Mouse (Mus musculus): Measurements from ENCODE around the gene Cd59b. TPM values are rescaled to one million over a fixed set of nuclear protein-coding genes. Genes with fewer than 3 reads are reported as not detected.
"Not testable (repeated sequence)": the region's sequence is repeated elsewhere in the genome, so short reads cannot be mapped to it uniquely, and the experiment has no call there.

Gene Cd59b
- polyA plus RNA-seq, 1 experiment = 0.31 TPM

DNA sequence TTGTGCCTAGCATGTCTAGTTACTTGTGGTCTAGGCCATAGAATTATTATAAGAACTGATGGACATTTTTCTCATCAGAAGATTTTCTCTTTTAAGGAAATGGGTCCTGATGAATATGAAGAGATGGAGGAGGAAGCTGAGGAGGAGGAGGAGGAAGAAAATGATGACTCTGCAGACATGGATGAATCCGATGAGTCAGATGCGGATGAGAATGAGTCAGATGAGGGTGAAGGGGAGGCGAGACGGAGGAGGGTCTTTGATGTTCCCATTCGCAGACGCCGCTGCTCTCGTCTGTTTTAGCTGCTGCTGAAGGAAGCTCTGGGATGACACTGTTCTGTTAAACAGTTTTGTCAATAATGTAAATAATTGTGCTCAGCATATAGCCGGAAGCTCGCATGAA lies 9.9 kb upstream of the Cd59b start:
- Histone ChIP-seq H3K4me3 (replicated peaks) (no peak overlapping the region), H3K36me3 (ENCODE audit: control insufficient read depth) (peaks cover 93% of the 10 kb centered on the region)
- TF ChIP-seq TAL1 (IDR thresholded peaks at IDR 0.05; ENCODE audit: low read length) = no peak
- TF ChIP-seq GATA1 (IDR thresholded peaks at IDR 0.05; ENCODE audit: low read length) = no peak

DNA sequence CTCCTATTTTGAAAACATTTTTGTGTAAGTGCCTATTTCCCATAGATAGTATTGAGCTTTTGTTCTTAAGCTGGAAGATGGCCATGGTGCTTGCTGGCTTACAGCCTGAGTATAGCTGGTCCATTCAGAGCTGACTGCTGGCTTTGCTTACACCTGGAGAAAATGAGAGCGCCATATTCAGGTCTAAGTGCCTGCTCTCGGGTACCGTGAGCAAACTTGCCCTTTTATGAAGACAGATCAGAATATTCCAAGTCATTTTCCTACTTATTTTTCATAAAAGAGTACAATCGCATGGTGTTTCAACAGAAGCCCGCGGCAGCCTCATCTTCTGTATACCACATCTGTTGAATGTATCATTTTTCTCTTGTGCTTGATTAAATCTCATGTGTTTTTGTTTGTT lies 8.7 kb upstream of the Cd59b start:
- H3K36me3 ChIP-seq (ENCODE audit: control insufficient read depth) = peaks cover 81% of the 10 kb centered on the region
- H3K4me1 ChIP-seq (ENCODE audit: control insufficient read depth) = peaks cover 20% of the 10 kb centered on the region
- TF ChIP-seq GATA1 (IDR thresholded peaks at IDR 0.05; ENCODE audit: low read length) (no peak), TAL1 (IDR thresholded peaks at IDR 0.05; ENCODE audit: low read length) (no peak)

More for the DNA sequence above, 9.9 kb upstream of the Cd59b start:
- peaks cover 5% of the 10 kb centered on the region for H3K9me3 ChIP-seq (ENCODE audit: control insufficient read depth, low read length)
- no peaks in the 10 kb centered on the region for H3K27me3 ChIP-seq (ENCODE audit: control insufficient read depth)
- peaks cover 13% of the 10 kb centered on the region for H3K4me1 ChIP-seq (ENCODE audit: control insufficient read depth)

DNA sequence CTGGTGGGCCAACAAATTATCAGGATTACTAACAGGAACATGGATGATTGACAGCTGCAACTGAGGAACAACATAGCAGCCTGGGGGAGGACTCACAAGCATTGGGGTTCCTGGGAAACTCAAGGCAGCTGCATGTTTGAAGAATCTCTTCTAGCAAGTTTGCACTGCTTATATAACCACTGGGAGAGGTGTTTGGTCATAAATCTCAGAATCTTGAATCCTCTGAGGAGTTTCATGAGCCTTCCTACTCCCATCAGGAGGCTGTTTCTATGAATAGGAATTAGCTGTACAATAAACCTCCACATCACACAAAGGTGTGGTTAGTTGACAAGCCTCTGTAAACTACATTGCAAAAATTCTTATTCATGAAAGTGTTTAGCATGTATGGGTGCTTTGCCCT lies 7.0 kb upstream of the Cd59b start:
- H3K4me3 ChIP-seq (replicated peaks) = no peak overlapping the region
- H3K4me1 ChIP-seq (ENCODE audit: control insufficient read depth) = peaks cover 36% of the 10 kb centered on the region
- no peaks in the 10 kb centered on the region for H3K27me3 ChIP-seq (ENCODE audit: control insufficient read depth)
- TF ChIP-seq TAL1 (IDR thresholded peaks at IDR 0.05; ENCODE audit: low read length) (no peak), GATA1 (IDR thresholded peaks at IDR 0.05; ENCODE audit: low read length) (no peak)
- H3K36me3 ChIP-seq (ENCODE audit: control insufficient read depth) = peaks cover 67% of the 10 kb centered on the region
- peaks cover 5% of the 10 kb centered on the region for H3K9me3 ChIP-seq (ENCODE audit: control insufficient read depth, low read length)

More for the DNA sequence above, 8.7 kb upstream of the Cd59b start:
- Histone ChIP-seq H3K9me3 (ENCODE audit: control insufficient read depth, low read length) (peaks cover 5% of the 10 kb centered on the region), H3K27me3 (ENCODE audit: control insufficient read depth) (no peaks in the 10 kb centered on the region), H3K4me3 (replicated peaks) (no peak overlapping the region)

DNA sequence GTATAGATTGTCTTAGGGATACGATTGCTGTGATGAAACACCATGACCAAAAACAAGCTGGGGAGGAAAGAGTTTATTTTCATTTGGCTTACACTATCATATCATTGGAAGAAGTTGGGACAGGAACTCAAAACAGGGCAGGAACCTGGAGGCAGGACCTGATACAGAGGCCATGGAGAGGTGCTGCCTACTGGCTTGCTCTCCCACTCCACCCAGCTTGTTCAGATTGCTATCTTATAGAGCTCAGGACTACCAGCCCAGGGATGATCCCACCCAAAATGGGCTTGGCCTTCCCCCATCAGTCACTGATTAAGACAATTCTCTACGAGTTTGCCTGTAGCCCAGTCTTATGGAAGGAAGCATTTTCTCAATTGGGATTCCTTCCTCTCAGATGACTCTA lies 5.5 kb upstream of the Cd59b start:
- TF ChIP-seq TAL1 (IDR thresholded peaks at IDR 0.05; ENCODE audit: low read length) = no peak
- TF ChIP-seq GATA1 (IDR thresholded peaks at IDR 0.05; ENCODE audit: low read length) = no peak

DNA sequence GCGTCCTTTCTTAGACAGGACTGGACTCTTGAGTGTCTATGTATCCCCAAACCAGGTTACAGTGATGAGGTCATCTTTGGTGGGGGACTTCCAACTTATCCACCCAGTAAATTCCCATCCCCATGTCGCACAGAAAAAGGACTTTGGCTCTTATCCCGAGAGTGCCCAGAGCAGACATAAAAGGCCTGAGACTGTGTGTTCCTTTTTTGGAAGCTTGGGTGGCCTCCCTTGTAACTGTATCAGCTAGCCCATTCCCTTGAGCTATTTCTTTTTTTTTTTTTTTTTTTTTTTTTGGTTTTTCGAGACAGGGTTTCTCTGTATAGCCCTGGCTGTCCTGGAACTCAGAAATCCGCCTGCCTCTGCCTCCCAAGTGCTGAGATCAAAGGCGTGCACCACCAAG lies 4.1 kb upstream of the Cd59b start, which contains the start of gene Gm10912:
Gm10912 (plus strand) TSS at position 301 of the 400 bp plus-strand sequence.
- H3K4me3 ChIP-seq (replicated peaks); H3K27me3 ChIP-seq (ENCODE audit: control insufficient read depth); H3K9me3 ChIP-seq (ENCODE audit: control insufficient read depth, low read length): not testable (repeated sequence)
- Histone ChIP-seq H3K4me1 (ENCODE audit: control insufficient read depth) (peaks cover 59% of the 10 kb centered on the region), H3K36me3 (ENCODE audit: control insufficient read depth) (peaks cover 43% of the 10 kb centered on the region)

More for the DNA sequence above, 5.5 kb upstream of the Cd59b start:
- Histone ChIP-seq H3K4me1 (ENCODE audit: control insufficient read depth) (peaks cover 46% of the 10 kb centered on the region), H3K9me3 (ENCODE audit: control insufficient read depth, low read length) (peaks cover 5% of the 10 kb centered on the region), H3K27me3 (ENCODE audit: control insufficient read depth) (no peaks in the 10 kb centered on the region), H3K4me3 (replicated peaks) (no peak overlapping the region), H3K36me3 (ENCODE audit: control insufficient read depth) (peaks cover 56% of the 10 kb centered on the region)

DNA sequence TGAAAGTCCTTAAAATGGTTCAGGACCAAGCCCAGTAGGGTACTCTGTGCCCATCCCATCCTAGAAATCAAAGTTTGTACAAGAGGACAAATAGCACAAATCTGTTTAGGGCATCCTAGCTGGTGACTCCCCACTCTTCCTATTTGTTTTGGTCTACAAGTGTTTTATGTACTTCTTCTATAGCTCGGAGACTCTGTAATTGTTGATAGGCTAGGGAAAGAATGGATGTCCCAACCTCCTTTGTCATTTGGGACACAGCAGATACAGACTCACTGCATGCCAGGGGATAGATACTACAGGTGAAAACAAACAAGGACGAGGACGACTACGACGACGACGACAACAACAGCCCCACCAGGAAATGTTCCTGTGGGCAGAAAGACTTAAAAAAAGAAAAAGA lies 1.2 kb upstream of the Cd59b start, which contains the start of gene Gm10799:
Gm10799 (minus strand) TSS at position 101 of the 400 bp plus-strand sequence.
- H3K9me3 ChIP-seq (ENCODE audit: control insufficient read depth, low read length) = peaks cover 13% of the 10 kb centered on the region
- H3K27me3 ChIP-seq (ENCODE audit: control insufficient read depth); H3K4me3 ChIP-seq (replicated peaks): not testable (repeated sequence)
- H3K4me1 ChIP-seq (ENCODE audit: control insufficient read depth) = peaks cover 63% of the 10 kb centered on the region
- H3K36me3 ChIP-seq (ENCODE audit: control insufficient read depth) = peaks cover 24% of the 10 kb centered on the region

DNA sequence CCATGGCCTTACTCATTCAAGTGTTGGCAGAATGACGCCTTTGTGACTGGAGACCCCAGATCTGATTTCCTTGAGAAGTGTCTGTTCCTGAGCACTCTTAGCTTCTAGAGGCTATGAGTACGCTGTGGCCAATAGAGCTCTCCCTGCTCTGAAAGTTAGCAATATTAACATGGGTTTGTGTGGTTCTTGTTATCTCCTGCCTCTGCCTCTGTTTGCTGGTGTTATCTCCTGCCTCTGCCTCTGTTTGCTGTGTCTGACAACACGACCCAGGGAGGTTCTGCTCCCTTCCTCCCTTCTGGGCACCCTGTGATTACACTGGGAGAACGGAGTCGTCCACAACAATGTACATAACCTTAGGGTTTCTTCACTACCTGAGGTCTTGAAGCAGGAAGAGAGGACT lies 8.6 kb downstream of the Cd59b start:
- Histone ChIP-seq H3K36me3 (ENCODE audit: control insufficient read depth) (peaks cover 17% of the 10 kb centered on the region), H3K4me1 (ENCODE audit: control insufficient read depth) (peaks cover 51% of the 10 kb centered on the region), H3K4me3 (replicated peaks) (peak overlapping the region; percentile 36)
- peak; percentile 82 for TF ChIP-seq GATA1 (IDR thresholded peaks at IDR 0.05; ENCODE audit: low read length)
- TF ChIP-seq TAL1 (IDR thresholded peaks at IDR 0.05; ENCODE audit: low read length) = peak; percentile 55
- H3K9me3 ChIP-seq (ENCODE audit: control insufficient read depth, low read length); H3K27me3 ChIP-seq (ENCODE audit: control insufficient read depth): not testable (repeated sequence)

DNA sequence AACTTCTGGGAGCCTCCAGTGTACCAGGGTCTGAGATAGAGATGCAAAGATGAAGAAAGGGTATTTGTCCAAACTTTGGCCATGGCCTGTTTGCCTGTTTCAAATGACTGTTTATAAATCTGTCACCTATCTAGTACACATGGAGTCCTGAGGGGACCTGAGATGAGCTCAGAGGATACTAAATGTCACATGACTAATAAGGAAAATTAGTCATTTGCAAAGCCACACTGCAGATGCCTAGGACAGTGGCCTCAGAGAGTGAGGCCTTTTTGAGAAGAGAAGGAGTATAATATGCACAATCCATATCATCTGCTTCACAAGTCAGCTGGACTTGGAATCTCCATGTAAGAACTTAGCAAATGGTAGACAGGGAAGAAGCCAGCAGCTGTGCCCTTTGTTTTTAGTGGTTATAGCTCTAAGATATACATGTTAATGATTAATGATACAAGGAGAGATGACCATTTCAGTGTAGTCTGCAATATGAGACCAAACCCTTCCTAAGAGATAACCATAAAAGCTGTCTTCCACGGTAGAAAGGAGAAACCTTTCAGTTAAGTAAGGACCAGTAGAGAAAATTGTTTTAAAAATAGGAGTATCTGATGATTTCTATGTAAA lies 11.9 kb downstream of the Cd59b start:
- peaks cover 23% of the 10 kb centered on the region for H3K36me3 ChIP-seq (ENCODE audit: control insufficient read depth)
- peaks cover 55% of the 10 kb centered on the region for H3K4me1 ChIP-seq (ENCODE audit: control insufficient read depth)
- H3K9me3 ChIP-seq (ENCODE audit: control insufficient read depth, low read length); H3K27me3 ChIP-seq (ENCODE audit: control insufficient read depth); H3K4me3 ChIP-seq (replicated peaks): not testable (repeated sequence)

DNA sequence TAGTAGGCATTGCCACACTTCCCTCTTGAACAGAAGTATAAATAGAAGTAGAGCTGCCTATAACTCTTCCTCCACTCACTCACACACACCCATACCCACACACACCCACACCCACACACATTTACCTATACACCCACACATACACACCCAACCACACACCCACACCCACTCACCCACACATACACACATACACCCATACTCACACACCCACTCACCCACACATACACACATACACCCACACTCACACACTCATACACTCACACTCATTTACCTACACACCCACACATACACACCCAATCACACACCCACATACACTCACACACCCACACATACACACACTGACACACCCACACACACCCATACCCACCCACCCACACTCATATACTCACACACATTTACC lies 12.8 kb downstream of the Cd59b start:
- Histone ChIP-seq H3K27me3 (ENCODE audit: control insufficient read depth) (no peaks in the 10 kb centered on the region), H3K4me3 (replicated peaks) (no peak overlapping the region), H3K36me3 (ENCODE audit: control insufficient read depth) (peaks cover 23% of the 10 kb centered on the region), H3K4me1 (ENCODE audit: control insufficient read depth) (peaks cover 50% of the 10 kb centered on the region), H3K9me3 (ENCODE audit: control insufficient read depth, low read length) (peaks cover 6% of the 10 kb centered on the region)
- TF ChIP-seq GATA1 (IDR thresholded peaks at IDR 0.05; ENCODE audit: low read length) (no peak), TAL1 (IDR thresholded peaks at IDR 0.05; ENCODE audit: low read length) (no peak)

DNA sequence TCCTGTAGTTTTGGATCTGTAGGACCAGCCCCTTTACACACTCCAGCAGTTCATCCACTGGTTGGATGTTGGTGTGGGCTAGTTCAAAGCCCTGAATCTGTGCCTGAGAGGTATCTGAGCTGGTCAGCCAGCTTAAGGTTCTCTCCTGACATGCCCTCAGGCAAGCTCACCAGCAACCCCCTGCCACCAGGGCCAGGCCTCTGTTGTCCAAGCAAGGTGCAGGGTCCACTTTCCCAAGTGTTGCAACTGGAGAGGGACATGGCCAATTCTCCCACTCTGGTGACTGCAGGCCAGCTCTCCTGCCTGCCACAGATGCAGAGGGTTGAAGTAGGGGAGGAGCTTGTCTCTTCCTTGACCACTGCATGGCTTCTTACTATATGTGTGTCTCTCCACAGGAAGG lies 14.4 kb downstream of the Cd59b start:
- Histone ChIP-seq H3K4me1 (ENCODE audit: control insufficient read depth) (peaks cover 38% of the 10 kb centered on the region), H3K36me3 (ENCODE audit: control insufficient read depth) (peaks cover 24% of the 10 kb centered on the region)
- H3K27me3 ChIP-seq (ENCODE audit: control insufficient read depth); H3K9me3 ChIP-seq (ENCODE audit: control insufficient read depth, low read length); H3K4me3 ChIP-seq (replicated peaks): not testable (repeated sequence)

DNA sequence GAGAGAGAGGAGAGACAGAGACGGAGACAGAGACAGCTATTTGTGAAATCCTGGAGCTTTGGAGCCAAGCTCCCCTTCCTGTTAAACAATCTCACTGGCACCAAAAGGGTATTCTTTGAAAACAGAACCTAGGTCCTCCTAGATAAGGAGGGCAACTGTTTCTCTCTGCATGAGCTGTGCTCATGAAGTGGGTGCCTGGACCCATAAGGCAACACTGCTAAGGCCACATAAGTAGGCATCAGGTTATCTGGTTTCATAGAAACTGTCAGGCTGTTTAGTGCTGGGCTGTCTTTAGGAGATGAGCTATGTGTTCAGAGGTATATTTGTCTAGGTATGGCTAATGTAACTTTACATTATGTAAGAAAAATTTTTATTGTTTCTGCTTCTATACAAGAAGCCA lies 17.9 kb downstream of the Cd59b start:
- not testable (repeated sequence) for H3K4me3 ChIP-seq (replicated peaks); H3K9me3 ChIP-seq (ENCODE audit: control insufficient read depth, low read length); H3K27me3 ChIP-seq (ENCODE audit: control insufficient read depth)
- peaks cover 32% of the 10 kb centered on the region for H3K4me1 ChIP-seq (ENCODE audit: control insufficient read depth)
- peaks cover 13% of the 10 kb centered on the region for H3K36me3 ChIP-seq (ENCODE audit: control insufficient read depth)

All from erythroblast, embryonic 14.5 days (primary cell).